Mouse (Mus musculus) cortical plate, adult 2 months (tissue): Measurements from ENCODE around the gene Sirt5. TPM values are rescaled to one million over a fixed set of nuclear protein-coding genes. Genes with fewer than 3 reads are reported as not detected.

ENCODE experiments used
- H3K27ac ChIP-seq: fragments of 200-500 bp; 2 replicates; pipeline ENCODE4 v1.5.1; 2012; ENCODE audit warnings: low read length, control low read depth, inconsistent platforms; ENCODE audit not compliant: insufficient read depth
- H3K4me1 ChIP-seq: fragments of 200-500 bp; 2 replicates; pipeline ENCODE4 v1.6.1; 2011; ENCODE audit warnings: low read length; ENCODE audit not compliant: control insufficient read depth, insufficient read depth
- H3K4me3 ChIP-seq: fragments of 200-500 bp; 2 replicates; pipeline ENCODE4 v1.5.1; 2011; ENCODE audit warnings: mild to moderate bottlenecking, low read length, control low read depth; ENCODE audit not compliant: insufficient read depth
- CTCF ChIP-seq: fragments of 200-500 bp; IDR thresholded peaks from 2 replicates; pipeline ENCODE4 v1.5.1; 2011; ENCODE audit warnings: mild to moderate bottlenecking, control low read depth, low read length; ENCODE audit not compliant: insufficient read depth; ENCODE audit errors: extremely low read depth
- POLR2A ChIP-seq: fragments of 200-500 bp; IDR thresholded peaks from 2 replicates; pipeline ENCODE4 v1.6.1; 2011; ENCODE audit warnings: mild to moderate bottlenecking, low read length, control low read depth; ENCODE audit not compliant: insufficient read depth; ENCODE audit errors: extremely low read depth
- polyA plus RNA-seq: library from polyadenylated mRNA; depleted of rRNA; stranded (reverse); fragments of >200 nt; gene quantifications from 2 replicates; pipeline ENCODE4 v1.2.3, GENCODE M21; 2012; rRNA removed

The Sirt5 gene
- polyA plus RNA-seq, result 19.0 and 20.1 TPM in 2 replicates

GRCm38 (mm10) chr13:43364985-43365824 lies at the start of gene Sirt5:
Gene Sirt5, plus strand, starts transcription at chr13:43365496.
- H3K4me3 ChIP-seq, result peak within 1 kb of the TSS; percentile 90
- TF ChIP-seq POLR2A (no peak), CTCF (peak; percentile 60)
- peaks cover 2% of the 10 kb centered on the region for H3K4me1 ChIP-seq
- H3K27ac ChIP-seq, result 0 out of 2 replicates have a peak within 1 kb of the TSS, but pooled peaks have one; percentile 1

GRCm38 (mm10) chr13:43317411-43317810 lies 47.9 kb upstream of the Sirt5 start:
- Histone ChIP-seq H3K27ac (no peak overlapping the region), H3K4me3 (no peak overlapping the region), H3K4me1 (no peaks in the 10 kb centered on the region)
- TF ChIP-seq CTCF (no peak), POLR2A (no peak)

GRCm38 (mm10) chr13:43319396-43319795 lies 45.9 kb upstream of the Sirt5 start:
- no peak overlapping the region for H3K4me3 ChIP-seq
- H3K27ac ChIP-seq, result no peak overlapping the region
- no peak for TF ChIP-seq CTCF
- no peak for TF ChIP-seq POLR2A

GRCm38 (mm10) chr13:43321492-43321891 lies 43.8 kb upstream of the Sirt5 start:
- H3K27ac ChIP-seq, result no peak overlapping the region

More at GRCm38 (mm10) chr13:43319396-43319795, 45.9 kb upstream of the Sirt5 start:
- no peaks in the 10 kb centered on the region for H3K4me1 ChIP-seq

GRCm38 (mm10) chr13:43325427-43325826 lies 39.9 kb upstream of the Sirt5 start:
- Histone ChIP-seq H3K27ac (no peak overlapping the region), H3K4me1 (no peaks in the 10 kb centered on the region), H3K4me3 (no peak overlapping the region)
- TF ChIP-seq POLR2A (no peak), CTCF (no peak)

More at GRCm38 (mm10) chr13:43321492-43321891, 43.8 kb upstream of the Sirt5 start:
- Histone ChIP-seq H3K4me1 (no peaks in the 10 kb centered on the region), H3K4me3 (no peak overlapping the region)
- TF ChIP-seq CTCF, result no peak
- TF ChIP-seq POLR2A, result no peak

- Histone ChIP-seq H3K27ac (no peak overlapping the region), H3K4me3 (no peak overlapping the region), H3K4me1 (no peaks in the 10 kb centered on the region)
- TF ChIP-seq CTCF (no peak), POLR2A (no peak)
Measured at GRCm38 (mm10) chr13:43331721-43332444, 33.4 kb upstream of the Sirt5 start.

- H3K27ac ChIP-seq, result no peak overlapping the region
- TF ChIP-seq CTCF (0 out of 2 replicates have a peak, but pooled peaks have one; percentile 3), POLR2A (no peak)
- H3K4me1 ChIP-seq, result no peaks in the 10 kb centered on the region
- H3K4me3 ChIP-seq, result no peak overlapping the region
Measured at GRCm38 (mm10) chr13:43332591-43332990, 32.7 kb upstream of the Sirt5 start.

GRCm38 (mm10) chr13:43336425-43337221 lies 28.7 kb upstream of the Sirt5 start:
- TF ChIP-seq POLR2A (no peak), CTCF (no peak)
- H3K4me1 ChIP-seq, result no peaks in the 10 kb centered on the region
- no peak overlapping the region for H3K27ac ChIP-seq
- H3K4me3 ChIP-seq, result no peak overlapping the region

- H3K27ac ChIP-seq, result no peak overlapping the region
- H3K4me3 ChIP-seq, result no peak overlapping the region
- TF ChIP-seq POLR2A, result no peak
- no peak for TF ChIP-seq CTCF
- no peaks in the 10 kb centered on the region for H3K4me1 ChIP-seq
Measured at GRCm38 (mm10) chr13:43338001-43338400, 27.3 kb upstream of the Sirt5 start.
